Mouse (Mus musculus): ENCODE data around the gene Fabp1. TPM values are rescaled to one million over a fixed set of nuclear protein-coding genes. Genes with fewer than 3 reads are reported as not detected.
A peak's percentile ranks its signal among the peaks of the same experiment; 100 is the strongest.

The Fabp1 gene
- polyA plus RNA-seq, 1 experiment from 2014 or later: 0.48 TPM

- H3K9me3 ChIP-seq: 0 out of 2 replicates have a peak, but pooled peaks cover 3% of the 10 kb centered on the region
- no peak overlapping the region for H3K27ac ChIP-seq (replicated peaks)
- H3K27me3 ChIP-seq (replicated peaks): no peaks in the 10 kb centered on the region
- H3K4me2 ChIP-seq: no peak overlapping the region
- WGBS: 95% methylated on average over 3 of the region's 3 CpGs
- H3K4me3 ChIP-seq: no peak overlapping the region
- H3K36me3 ChIP-seq: peaks cover 54% of the 10 kb centered on the region
- H3K4me1 ChIP-seq: no peaks in the 10 kb centered on the region
- H3K9ac ChIP-seq: no peak overlapping the region
- ATAC-seq (ENCODE audit: extremely low read depth, insufficient number of reproducible peaks, low FRiP score, low TSS enrichment): no peak
Observed at GRCm38 (mm10) chr6:71212471-71212870, 12.8 kb downstream of the Fabp1 start.

- no peak overlapping the region for H3K4me2 ChIP-seq
- no peak overlapping the region for H3K4me3 ChIP-seq
- peaks cover 25% of the 10 kb centered on the region for H3K4me1 ChIP-seq
- no peak overlapping the region for H3K27ac ChIP-seq (replicated peaks)
- H3K9me3 ChIP-seq: no peaks in the 10 kb centered on the region
- ATAC-seq (ENCODE audit: extremely low read depth, insufficient number of reproducible peaks, low FRiP score, low TSS enrichment): no peak
- H3K27me3 ChIP-seq (replicated peaks): no peaks in the 10 kb centered on the region
- H3K9ac ChIP-seq: no peak overlapping the region
- WGBS: 78% methylated on average over 4 of the region's 4 CpGs
- peaks cover 72% of the 10 kb centered on the region for H3K36me3 ChIP-seq
Observed at GRCm38 (mm10) chr6:71221501-71221900, 21.9 kb downstream of the Fabp1 start.

GRCm38 (mm10) chr6:71224184-71224943, 24.7 kb downstream of the Fabp1 start:
- H3K4me3 ChIP-seq: no peak overlapping the region
- no peaks in the 10 kb centered on the region for H3K27me3 ChIP-seq (replicated peaks)
- no peak overlapping the region for H3K9ac ChIP-seq
- H3K36me3 ChIP-seq: peaks cover 56% of the 10 kb centered on the region
- H3K27ac ChIP-seq (replicated peaks): peak overlapping the region; percentile 42; the same call in 1 of the 2 replicates
- peaks cover 48% of the 10 kb centered on the region for H3K4me1 ChIP-seq
- 62% methylated on average over 3 of the region's 3 CpGs for WGBS
- ATAC-seq (ENCODE audit: extremely low read depth, insufficient number of reproducible peaks, low FRiP score, low TSS enrichment): no peak
- no peak overlapping the region for H3K4me2 ChIP-seq
- no peaks in the 10 kb centered on the region for H3K9me3 ChIP-seq

DNA sequence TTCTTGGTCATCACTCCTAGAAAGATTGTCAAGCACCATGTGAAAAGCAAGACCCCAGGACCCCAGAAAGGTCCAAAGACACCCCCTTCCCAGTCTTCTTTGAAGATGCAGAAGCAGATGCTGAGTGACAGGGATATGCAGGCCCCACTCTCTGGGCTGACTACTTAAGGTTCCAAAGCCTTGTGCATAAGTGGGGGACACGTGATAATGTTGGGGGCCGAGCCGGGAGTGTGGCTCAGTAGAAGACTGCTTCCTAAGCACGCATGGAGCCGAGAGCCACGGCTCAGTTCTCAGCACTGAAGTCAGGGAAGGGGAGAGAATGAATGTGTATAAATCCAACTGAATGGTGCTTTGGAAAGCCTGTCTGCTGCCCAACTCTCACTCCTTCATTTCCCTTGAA, 26.9 kb downstream of the Fabp1 start:
- Histone ChIP-seq H3K9me3 (no peaks in the 10 kb centered on the region), H3K4me1 (peaks cover 48% of the 10 kb centered on the region), H3K27ac (replicated peaks) (peak overlapping the region; percentile 89), H3K27me3 (replicated peaks) (no peaks in the 10 kb centered on the region), H3K4me2 (peak overlapping the region; percentile 39), H3K4me3 (no peak overlapping the region), H3K9ac (peak overlapping the region; percentile 69), H3K36me3 (peaks cover 38% of the 10 kb centered on the region)
- WGBS: 25% methylated on average over 6 of the region's 6 CpGs
- no peak for ATAC-seq (ENCODE audit: extremely low read depth, insufficient number of reproducible peaks, low FRiP score, low TSS enrichment)

DNA sequence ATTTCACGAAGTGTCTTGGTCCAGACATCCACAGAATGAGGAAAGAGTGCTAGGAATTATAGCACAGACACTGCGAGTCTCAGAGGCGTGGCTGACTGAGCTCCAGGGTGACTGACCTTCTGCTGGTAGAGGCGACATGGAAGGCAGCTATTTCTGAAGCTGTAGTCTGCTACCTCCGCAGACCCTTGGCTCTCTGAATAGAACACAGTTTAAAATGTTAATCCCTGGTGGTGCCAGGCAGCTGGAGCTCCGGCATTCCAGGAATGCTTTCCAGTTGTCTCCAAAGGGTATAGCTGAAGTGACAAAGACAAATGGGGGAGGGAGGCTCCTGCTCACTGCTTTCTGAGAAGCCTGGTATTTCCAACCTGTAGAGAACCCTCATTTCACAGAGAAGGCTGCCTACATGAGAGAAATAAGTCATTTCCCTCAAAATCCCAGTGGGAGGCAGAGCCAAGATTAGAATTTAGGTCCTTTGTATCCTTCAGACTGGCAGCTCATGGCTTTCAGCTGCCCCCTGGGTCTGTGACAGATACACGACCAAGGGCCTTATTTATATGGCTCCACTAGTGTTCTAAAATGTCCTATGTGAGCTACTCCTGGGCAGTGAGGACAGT, 27.6 kb downstream of the Fabp1 start:
- no peaks in the 10 kb centered on the region for H3K9me3 ChIP-seq
- WGBS: 9% methylated on average over 7 of the region's 7 CpGs
- ATAC-seq (ENCODE audit: extremely low read depth, insufficient number of reproducible peaks, low FRiP score, low TSS enrichment): peak; percentile 62
- H3K9ac ChIP-seq: 0 out of 2 replicates have a peak overlapping the region, but pooled peaks have one; percentile 69
- H3K27me3 ChIP-seq (replicated peaks): no peaks in the 10 kb centered on the region
- peaks cover 48% of the 10 kb centered on the region for H3K4me1 ChIP-seq
- peak overlapping the region; percentile 39 for H3K4me2 ChIP-seq
- H3K4me3 ChIP-seq: no peak overlapping the region
- peaks cover 31% of the 10 kb centered on the region for H3K36me3 ChIP-seq
- H3K27ac ChIP-seq (replicated peaks): peak overlapping the region; percentile 89

DNA sequence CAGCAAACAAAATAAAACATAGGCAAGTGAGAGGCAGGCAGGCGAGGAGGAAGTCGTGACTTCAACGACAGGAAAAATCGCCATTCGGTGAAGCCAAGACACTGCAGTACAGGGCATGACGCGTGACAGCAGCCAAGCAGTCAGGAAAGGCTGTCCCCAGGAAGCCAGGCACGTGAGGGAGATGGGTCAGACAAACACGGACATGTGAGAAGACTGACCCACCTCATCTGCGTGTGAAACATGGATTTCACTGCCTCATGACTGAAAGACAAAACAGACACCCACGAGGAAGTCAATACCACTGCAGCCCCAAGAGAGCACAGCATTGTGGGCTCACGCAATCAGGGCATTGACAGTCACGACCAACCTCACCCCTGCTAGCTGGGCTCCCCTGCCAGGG, 35.5 kb downstream of the Fabp1 start:
- H3K4me1 ChIP-seq: 0 out of 2 replicates have a peak, but pooled peaks cover 3% of the 10 kb centered on the region
- no peaks in the 10 kb centered on the region for H3K9me3 ChIP-seq
- H3K36me3 ChIP-seq: peaks cover 65% of the 10 kb centered on the region
- H3K4me2 ChIP-seq: no peak overlapping the region
- no peak overlapping the region for H3K4me3 ChIP-seq
- H3K9ac ChIP-seq: no peak overlapping the region
- no peaks in the 10 kb centered on the region for H3K27me3 ChIP-seq (replicated peaks)
- H3K27ac ChIP-seq (replicated peaks): no peak overlapping the region
- no peak for ATAC-seq (ENCODE audit: extremely low read depth, insufficient number of reproducible peaks, low FRiP score, low TSS enrichment)
- WGBS: 61% methylated on average over 13 of the region's 13 CpGs

DNA sequence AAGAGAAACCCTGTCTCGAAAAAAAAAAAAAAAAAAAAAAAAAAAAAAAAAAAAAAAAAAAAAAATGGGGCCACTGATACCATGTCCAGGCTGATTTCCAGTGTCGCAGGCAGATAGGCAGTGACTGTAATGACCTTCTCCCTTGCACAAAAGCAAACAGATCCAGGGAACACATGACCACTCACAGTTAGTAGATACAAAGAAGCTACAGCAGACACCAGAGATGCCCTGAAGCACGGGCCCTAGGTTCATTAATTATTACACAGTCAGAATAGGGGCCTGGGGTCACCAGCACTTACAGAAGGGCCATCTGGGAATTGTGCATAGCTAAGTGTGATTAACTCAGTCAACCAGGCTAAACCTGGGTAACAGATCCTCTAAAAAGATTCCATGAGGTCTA, 36.3 kb downstream of the Fabp1 start:
- no peak overlapping the region for H3K4me3 ChIP-seq
- no peak overlapping the region for H3K27ac ChIP-seq (replicated peaks)
- no peak for ATAC-seq (ENCODE audit: extremely low read depth, insufficient number of reproducible peaks, low FRiP score, low TSS enrichment)
- peaks cover 8% of the 10 kb centered on the region for H3K4me1 ChIP-seq
- no peak overlapping the region for H3K9ac ChIP-seq
- no peaks in the 10 kb centered on the region for H3K9me3 ChIP-seq
- H3K36me3 ChIP-seq: peaks cover 62% of the 10 kb centered on the region
- H3K4me2 ChIP-seq: no peak overlapping the region
- no peaks in the 10 kb centered on the region for H3K27me3 ChIP-seq (replicated peaks)
- WGBS: 45% methylated on average over 3 of the region's 3 CpGs

GRCm38 (mm10) chr6:71236506-71236905, 36.9 kb downstream of the Fabp1 start:
- Histone ChIP-seq H3K4me3 (no peak overlapping the region), H3K9me3 (no peaks in the 10 kb centered on the region), H3K36me3 (peaks cover 62% of the 10 kb centered on the region), H3K9ac (no peak overlapping the region), H3K4me2 (no peak overlapping the region), H3K27ac (replicated peaks) (0 out of 2 replicates have a peak overlapping the region, but pooled peaks have one; percentile 20), H3K27me3 (replicated peaks) (no peaks in the 10 kb centered on the region), H3K4me1 (peaks cover 14% of the 10 kb centered on the region)
- no peak for ATAC-seq (ENCODE audit: extremely low read depth, insufficient number of reproducible peaks, low FRiP score, low TSS enrichment)
- WGBS: 80% methylated on average over 6 of the region's 6 CpGs

DNA sequence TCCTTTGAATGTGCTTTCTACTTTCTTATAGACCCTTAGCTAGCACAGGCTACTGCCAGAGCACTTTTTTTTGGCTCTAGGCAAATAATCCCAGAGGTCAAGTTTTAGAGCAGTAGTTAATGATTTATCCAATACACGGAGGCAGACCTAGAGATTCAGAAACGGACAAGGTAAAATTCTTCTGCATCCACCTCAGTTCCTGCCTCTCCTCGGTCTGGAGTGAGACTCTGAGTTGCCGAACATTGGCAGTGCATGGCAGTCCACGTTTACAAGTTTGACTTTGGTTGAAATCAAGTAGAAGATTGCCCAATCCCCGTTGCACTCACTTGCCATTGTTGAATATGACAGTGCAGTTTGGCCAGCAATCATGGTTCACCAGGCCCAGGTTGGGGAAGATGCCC, 37.4 kb downstream of the Fabp1 start:
- Histone ChIP-seq H3K4me3 (no peak overlapping the region), H3K27me3 (replicated peaks) (no peaks in the 10 kb centered on the region), H3K36me3 (peaks cover 62% of the 10 kb centered on the region), H3K4me1 (peaks cover 18% of the 10 kb centered on the region), H3K4me2 (no peak overlapping the region), H3K9ac (no peak overlapping the region), H3K9me3 (no peaks in the 10 kb centered on the region), H3K27ac (replicated peaks) (no peak overlapping the region)
- ATAC-seq (ENCODE audit: extremely low read depth, insufficient number of reproducible peaks, low FRiP score, low TSS enrichment): no peak
- WGBS: 83% methylated on average over 6 of the region's 6 CpGs

DNA sequence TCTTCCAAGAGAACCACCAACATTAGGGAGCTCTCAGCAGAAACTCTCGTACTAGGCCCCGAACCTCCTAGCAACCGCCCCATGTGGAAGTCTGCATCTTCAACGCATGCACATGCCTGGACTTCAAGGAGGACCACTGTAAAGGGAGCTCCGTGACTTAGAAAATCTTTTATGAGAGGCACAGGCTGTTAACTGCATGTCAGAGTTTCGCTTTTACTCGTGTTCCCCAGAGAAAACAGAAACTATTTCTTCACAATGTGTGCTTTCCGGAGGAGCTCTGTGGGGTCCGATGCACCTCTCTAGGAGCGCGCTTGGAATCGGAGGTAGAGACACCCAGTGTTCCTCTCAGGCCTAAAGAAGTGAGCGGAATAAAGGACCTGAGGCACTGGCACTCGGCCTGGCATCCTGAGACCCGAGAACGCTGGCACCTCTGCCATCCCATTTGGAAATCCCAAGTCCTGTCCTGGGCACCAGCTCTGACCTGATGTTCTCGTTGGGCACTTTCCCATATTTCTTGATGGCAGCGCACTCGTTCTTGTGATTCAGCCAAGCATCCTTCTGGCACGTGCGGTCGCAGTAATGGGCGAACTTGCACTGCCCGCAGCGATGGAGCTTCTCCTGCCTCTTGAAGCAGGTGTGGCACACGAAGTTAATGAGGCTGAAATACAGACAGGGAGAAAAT, 39.6 kb downstream of the Fabp1 start:
- H3K9ac ChIP-seq: no peak overlapping the region
- H3K36me3 ChIP-seq: peaks cover 52% of the 10 kb centered on the region
- no peaks in the 10 kb centered on the region for H3K27me3 ChIP-seq (replicated peaks)
- no peak for ATAC-seq (ENCODE audit: extremely low read depth, insufficient number of reproducible peaks, low FRiP score, low TSS enrichment)
- H3K4me3 ChIP-seq: no peak overlapping the region
- no peak overlapping the region for H3K4me2 ChIP-seq
- peaks cover 27% of the 10 kb centered on the region for H3K4me1 ChIP-seq
- H3K9me3 ChIP-seq: no peaks in the 10 kb centered on the region
- no peak overlapping the region for H3K27ac ChIP-seq (replicated peaks)
- 89% methylated on average over 26 of the region's 26 CpGs for WGBS

GRCm38 (mm10) chr6:71240831-71241230, 41.2 kb downstream of the Fabp1 start:
- Histone ChIP-seq H3K4me2 (peak overlapping the region; percentile 22), H3K4me3 (no peak overlapping the region), H3K9me3 (no peaks in the 10 kb centered on the region), H3K4me1 (peaks cover 27% of the 10 kb centered on the region), H3K27me3 (replicated peaks) (no peaks in the 10 kb centered on the region), H3K9ac (peak overlapping the region; percentile 28; the same call in 1 of the 2 replicates), H3K36me3 (peaks cover 49% of the 10 kb centered on the region), H3K27ac (replicated peaks) (peak overlapping the region; percentile 70)
- WGBS: 77% methylated on average over 7 of the region's 7 CpGs
- ATAC-seq (ENCODE audit: extremely low read depth, insufficient number of reproducible peaks, low FRiP score, low TSS enrichment): no peak
